ENCODE assay signal across 19 mouse cellular contexts in the genomic region with DNA sequence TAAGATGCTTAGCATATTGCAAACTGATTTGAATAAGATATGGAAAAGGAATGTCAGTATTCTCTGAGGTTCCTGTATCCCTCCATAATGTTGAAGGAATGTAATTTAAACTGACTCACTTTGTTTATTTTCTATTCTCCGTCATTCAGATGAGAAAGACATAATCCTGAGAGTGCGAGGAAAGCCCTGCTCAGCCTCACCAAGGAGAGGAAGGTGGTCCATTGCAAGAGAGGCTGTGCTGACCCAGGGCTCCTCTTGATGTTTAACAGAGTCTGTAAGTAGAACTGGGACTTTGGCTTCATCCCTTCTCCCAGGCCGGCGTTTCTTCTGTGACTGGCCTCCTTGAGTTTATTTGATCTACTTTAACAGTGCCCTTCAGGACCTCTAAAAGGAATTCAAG.
DNase-seq lines count a peak whose midpoint lies in the region; ATAC-seq and TF ChIP-seq lines count a peak whose summit lies in the region.
"Had no signal": no experiment of that assay in that cellular context is flagged by ENCODE, and none has a peak within 500 bp of the region (broad histone marks: within the 10 kb centered on the region; RNA-seq: fewer than 3 reads in every experiment).

No protein-coding gene starts in this region.

- no peak overlapping the region for H3K9ac ChIP-seq in kidney, embryonic 16.5 days (replicated peaks; ENCODE audit: low read length)
- no peak overlapping the region for H3K9ac ChIP-seq in hindbrain, postnatal 0 days (replicated peaks; ENCODE audit: low read length)
- H3K9ac ChIP-seq: heart, embryonic 15.5 days; hindbrain, embryonic 13.5 days; liver, embryonic 13.5 days had no signal

- peak overlapping the region; percentile 6; the same call in 1 of the 2 replicates for H3K27ac ChIP-seq in kidney, embryonic 16.5 days (ENCODE audit: low read length)
- peak overlapping the region; percentile 30 for H3K27ac ChIP-seq in embryonic fibroblast, embryonic 13.5 days (ENCODE audit: insufficient read depth, low read length)
- H3K27ac ChIP-seq in hindbrain, postnatal 0 days: no peak overlapping the region
- H3K27ac ChIP-seq: heart, embryonic 15.5 days; hindbrain, embryonic 13.5 days; liver, embryonic 13.5 days had no signal

- no peak for TF ChIP-seq POLR2A in embryonic fibroblast, embryonic 13.5 days (IDR thresholded peaks at IDR 0.05; ENCODE audit: low read depth, low read length)

- no peak for TF ChIP-seq CTCF in embryonic fibroblast, embryonic 13.5 days (IDR thresholded peaks at IDR 0.05; ENCODE audit: borderline replicate concordance, insufficient read depth, low read length)
- TF ChIP-seq CTCF in hindbrain, postnatal 0 days (IDR thresholded peaks at IDR 0.05; ENCODE audit: low read depth): no peak

- peaks cover 6% of the 10 kb centered on the region; the same call in 1 of the 2 replicates for H3K4me1 ChIP-seq in kidney, embryonic 16.5 days (ENCODE audit: insufficient read depth, low read length)
- peaks cover 8% of the 10 kb centered on the region for H3K4me1 ChIP-seq in embryonic fibroblast, embryonic 13.5 days (ENCODE audit: control insufficient read depth, insufficient read depth, low read length)
- H3K4me1 ChIP-seq in hindbrain, postnatal 0 days (ENCODE audit: insufficient read depth, low read length): no peaks in the 10 kb centered on the region; the same call in none of the 2 replicates
- H3K4me1 ChIP-seq: liver, embryonic 13.5 days; megakaryocyte, embryonic 14.5 days had no signal

- H3K36me3 ChIP-seq in kidney, embryonic 16.5 days (ENCODE audit: insufficient read depth, low read length): no peaks in the 10 kb centered on the region
- H3K36me3 ChIP-seq in hindbrain, postnatal 0 days (ENCODE audit: insufficient read depth, low read length): no peaks in the 10 kb centered on the region
- H3K36me3 ChIP-seq: heart, embryonic 15.5 days; hindbrain, embryonic 13.5 days; liver, embryonic 13.5 days had no signal

- no peaks in the 10 kb centered on the region for H3K9me3 ChIP-seq in kidney, embryonic 16.5 days (ENCODE audit: low read length)
- no peaks in the 10 kb centered on the region for H3K9me3 ChIP-seq in hindbrain, postnatal 0 days (ENCODE audit: low read length)
- H3K9me3 ChIP-seq: heart, embryonic 15.5 days; hindbrain, embryonic 13.5 days; liver, embryonic 13.5 days; megakaryocyte, embryonic 14.5 days had no signal

- WGBS in kidney, embryonic 16.5 days: 44% methylated on average over 4 of the region's 4 CpGs
- 56% methylated on average over 4 of the region's 4 CpGs for WGBS in hindbrain, postnatal 0 days

- no peak for ATAC-seq in kidney, embryonic 16.5 days (ENCODE audit: low FRiP score, low TSS enrichment)
- no peak for ATAC-seq in hindbrain, postnatal 0 days
- ATAC-seq in erythroblast, adult 5-6 weeks (replicated peaks; ENCODE audit: low FRiP score, poor library complexity, severe bottlenecking): no peak
- ATAC-seq: intestine, postnatal 0 days; Patski had no signal

- peak; percentile 17 for DNase-seq in embryo, embryonic 10 days (ENCODE audit: low spot score)
- no peak for DNase-seq in embryo, embryonic 10.5 days (ENCODE audit: low spot score)
- no peak for DNase-seq in kidney, postnatal 36 days
- peak; percentile 1 for DNase-seq in 3134 (ENCODE audit: extremely low read depth, insufficient read length, low spot score)
- no peak for DNase-seq in hindbrain, postnatal 0 days (ENCODE audit: low spot score)
- DNase-seq: cerebellum, postnatal 10 days; gastrocnemius, postnatal 36 days; kidney, postnatal 25 days; left cerebral cortex, postnatal 4 days; liver, embryonic 13.5 days; right cerebral cortex, postnatal 25 days had no signal

- no peak overlapping the region for H3K4me3 ChIP-seq in kidney, embryonic 16.5 days (ENCODE audit: low read length)
- H3K4me3 ChIP-seq in embryonic fibroblast, embryonic 13.5 days (ENCODE audit: insufficient read depth, low read length): no peak overlapping the region
- H3K4me3 ChIP-seq in hindbrain, postnatal 0 days (ENCODE audit: low read length): no peak overlapping the region
- H3K4me3 ChIP-seq: heart, embryonic 15.5 days; hindbrain, embryonic 13.5 days; liver, embryonic 13.5 days; megakaryocyte, embryonic 14.5 days had no signal

- H3K27me3 ChIP-seq in kidney, embryonic 16.5 days (ENCODE audit: insufficient read depth, low read length): no peaks in the 10 kb centered on the region
- H3K27me3 ChIP-seq in hindbrain, postnatal 0 days (ENCODE audit: insufficient read depth, low read length): no peaks in the 10 kb centered on the region
- H3K27me3 ChIP-seq: heart, embryonic 15.5 days; hindbrain, embryonic 13.5 days; liver, embryonic 13.5 days; megakaryocyte, embryonic 14.5 days; Patski had no signal

- H3K4me2 ChIP-seq in kidney, embryonic 16.5 days (replicated peaks; ENCODE audit: low read depth, low read length): no peak overlapping the region
- no peak overlapping the region for H3K4me2 ChIP-seq in hindbrain, postnatal 0 days (ENCODE audit: low read depth, low read length)
- H3K4me2 ChIP-seq: heart, embryonic 15.5 days; hindbrain, embryonic 13.5 days; liver, embryonic 13.5 days had no signal

Comparison
In these comparisons a context has a peak if more than half of its experiments do, and no peak if none do; other contexts are left out.
1. DNase-seq: peak in embryo, embryonic 10 days (single experiment) and 3134 (single experiment); none in embryo, embryonic 10.5 days (single experiment), kidney, postnatal 36 days (0 of 2) and hindbrain, postnatal 0 days (single experiment).